Mouse (Mus musculus) left cerebral cortex, postnatal 4 days (tissue): ENCODE data around the gene Tmem240. TPM values are rescaled to one million over a fixed set of nuclear protein-coding genes. Genes with fewer than 3 reads are reported as not detected.

Experiments
- microRNA-seq: library from miRNA; unstranded; fragments of <30 nt; microRNA quantifications from one replicate; pipeline ENCODE4 v1.2.0, GENCODE M21; 2022
- total RNA-seq, 2 experiments: library from RNA; stranded (reverse); gene quantifications; 2 replicates each; pipeline ENCODE4 v1.2.3; 2021

Tmem240 gene
- total RNA-seq, 2 experiments from 2014 or later = 41.0 to 44.8 TPM

Small RNAs within 50 kb of the gene (microRNA-seq; reads per million reads assigned to microRNA genes)
- gene Gm27743 = not detected

Other genes starting within 250 kb of the Tmem240 start
- gene Gnb1, start 243.4 kb upstream of the Tmem240 start, total RNA-seq = 1,000 to 10,000 TPM; 1,273 to 1,305 TPM
- gene Nadk, start 172.4 kb upstream of the Tmem240 start, total RNA-seq = 10 to 100 TPM; 58.8 to 59.5 TPM
- gene Slc35e2, start 133.4 kb upstream of the Tmem240 start, total RNA-seq = 10 to 100 TPM; 39.1 to 40.6 TPM
- 10 to 100 TPM; 55.5 to 60.6 TPM for gene Cdk11b, start 109.9 kb upstream of the Tmem240 start, total RNA-seq
- gene Gm10563, start 89.4 kb upstream of the Tmem240 start, total RNA-seq = not detected
- gene Mmp23, start 81.4 kb upstream of the Tmem240 start, total RNA-seq = 1 to 10 TPM; 3.9 to 4.8 TPM
- 100 to 1,000 TPM in 1 of 2 experiments, 10 to 100 TPM in 1; 91.0 to 105 TPM for gene Mib2, start 65.6 kb upstream of the Tmem240 start, total RNA-seq
- gene Fndc10, start 40.5 kb upstream of the Tmem240 start, total RNA-seq = 10 to 100 TPM; 20.3 to 22.0 TPM
- gene Ssu72, start 30.0 kb upstream of the Tmem240 start, total RNA-seq = 10 to 100 TPM; 82.1 to 83.7 TPM
- gene Atad3a, start 26.3 kb downstream of the Tmem240 start, total RNA-seq = 10 to 100 TPM; 64.8 to 69.8 TPM
- gene Vwa1, start 39.9 kb downstream of the Tmem240 start, total RNA-seq = 10 to 100 TPM; 15.6 to 16.4 TPM
- 1 to 10 TPM; 1.3 TPM for gene Tmem88b, start 51.1 kb downstream of the Tmem240 start, total RNA-seq
- not detected for gene Ankrd65, start 55.6 kb downstream of the Tmem240 start, total RNA-seq
- gene Mrpl20, start 68.1 kb downstream of the Tmem240 start, total RNA-seq = 100 to 1,000 TPM; 102 to 104 TPM
- 10 to 100 TPM; 84.1 to 85.0 TPM for gene Ccnl2, start 77.7 kb downstream of the Tmem240 start, total RNA-seq
- 10 to 100 TPM; 59.7 to 62.7 TPM for gene Aurkaip1, start 96.5 kb downstream of the Tmem240 start, total RNA-seq
- gene Mxra8, start 104.9 kb downstream of the Tmem240 start, total RNA-seq = 10 to 100 TPM; 15.0 to 15.1 TPM
- gene Dvl1, start 112.6 kb downstream of the Tmem240 start, total RNA-seq = 10 to 100 TPM; 82.5 to 88.2 TPM
- under 1 TPM; 0.28 to 0.32 TPM for gene Tas1r3, start 128.6 kb downstream of the Tmem240 start, total RNA-seq
- gene Cptp, start 134.6 kb downstream of the Tmem240 start, total RNA-seq = 10 to 100 TPM; 26.6 to 27.5 TPM
- gene Ints11, start 134.7 kb downstream of the Tmem240 start, total RNA-seq = 10 to 100 TPM; 44.1 to 54.7 TPM
- gene Pusl1, start 157.0 kb downstream of the Tmem240 start, total RNA-seq = 10 to 100 TPM; 62.3 to 68.1 TPM
- gene Acap3, start 157.0 kb downstream of the Tmem240 start, total RNA-seq = 100 to 1,000 TPM; 164 to 168 TPM
- gene Ube2j2, start 209.0 kb downstream of the Tmem240 start, total RNA-seq = 100 to 1,000 TPM in 1 of 2 experiments, 10 to 100 TPM in 1; 96.0 to 101 TPM
- gene C1qtnf12, start 227.5 kb downstream of the Tmem240 start, total RNA-seq = 10 to 100 TPM; 12.0 to 14.8 TPM